Comparison of ENCODE assay signal across 28 mouse cellular contexts in the genomic region with DNA sequence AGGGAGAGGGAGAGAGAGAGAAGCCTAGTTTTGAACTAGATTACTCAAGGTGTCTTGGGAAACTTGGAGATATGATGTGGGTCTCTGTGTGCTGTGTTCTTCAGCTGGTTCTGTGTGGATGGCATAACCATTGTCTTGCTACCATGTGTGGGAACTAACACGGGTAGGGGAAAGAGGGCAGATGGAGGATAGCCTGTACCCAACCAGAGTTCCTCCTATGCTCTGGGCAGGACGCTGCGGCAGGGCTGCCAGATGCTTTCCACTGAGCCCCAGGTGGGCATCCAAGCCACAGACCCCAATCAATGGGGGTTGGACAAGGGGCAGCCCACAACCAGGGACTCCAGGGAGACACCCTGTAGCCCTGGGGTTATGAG. TPM values are rescaled to one million over a fixed set of nuclear protein-coding genes. Genes with fewer than 3 reads are reported as not detected.
DNase-seq lines count a peak whose midpoint lies in the region; ATAC-seq lines count a peak whose summit lies in the region.
"Had no signal": no experiment of that assay in that cellular context is flagged by ENCODE, and none has a peak within 500 bp of the region (broad histone marks: within the 10 kb centered on the region; RNA-seq: fewer than 3 reads in every experiment).

No protein-coding gene starts in this region.

- H3K4me3 ChIP-seq in heart, embryonic 11.5 days (ENCODE audit: low read depth, low read length): no peak overlapping the region
- no peak overlapping the region for H3K4me3 ChIP-seq in kidney, embryonic 15.5 days (replicated peaks)
- H3K4me3 ChIP-seq in limb, embryonic 10.5 days: no peak overlapping the region
- H3K4me3 ChIP-seq: gastrocnemius, adult 2 months; limb, embryonic 15.5 days; liver, embryonic 13.5 days; myocyte; neural tube, embryonic 12.5 days had no signal

- DNase-seq in heart, adult 11 months: peak; percentile 76
- no peak for DNase-seq in kidney, postnatal 10 days
- DNase-seq in WW6 (ENCODE audit: low read depth, low spot score): peak; percentile 1
- peak; percentile 30 for DNase-seq in limb, embryonic 10.5 days (ENCODE audit: low spot score)
- no peak for DNase-seq in cerebellum, postnatal 10 days
- DNase-seq: adrenal gland, postnatal 10 days; cerebellum, adult 18-20 months; cerebellum, postnatal 14 days; gastrocnemius, adult 2 months; gastrocnemius, postnatal 36 days; heart, postnatal 14 days; kidney, adult 9 months; liver, embryonic 13.5 days; lung, adult 18-20 months; right cerebral cortex, adult 18-20 months; spleen, adult 18-20 months; thymus, postnatal 14 days had no signal

- ATAC-seq in heart, embryonic 11.5 days (replicated peaks; ENCODE audit: insufficient number of reproducible peaks, low FRiP score, low TSS enrichment): no peak
- peak; percentile 26; the same call in 1 of the 2 replicates for ATAC-seq in kidney, embryonic 15.5 days (replicated peaks; ENCODE audit: low FRiP score)
- no peak; the same call in 1 of the 2 replicates for ATAC-seq in cerebellum, adult (ENCODE audit: insufficient number of reproducible peaks, low FRiP score, low TSS enrichment)
- ATAC-seq: forebrain, embryonic 16.5 days; lung, postnatal 0 days had no signal

- H3K4me2 ChIP-seq in heart, embryonic 11.5 days: no peak overlapping the region
- H3K4me2 ChIP-seq in kidney, embryonic 15.5 days: no peak overlapping the region
- H3K4me2 ChIP-seq: hindbrain, embryonic 14.5 days; limb, embryonic 15.5 days; liver, embryonic 13.5 days; neural tube, embryonic 12.5 days had no signal

- no peaks in the 10 kb centered on the region for H3K36me3 ChIP-seq in heart, embryonic 11.5 days (ENCODE audit: control insufficient read depth, insufficient read depth, low read length)
- H3K36me3 ChIP-seq in kidney, embryonic 15.5 days: no peaks in the 10 kb centered on the region
- no peaks in the 10 kb centered on the region for H3K36me3 ChIP-seq in limb, embryonic 10.5 days
- H3K36me3 ChIP-seq: G1E; limb, embryonic 15.5 days; liver, embryonic 13.5 days; neural tube, embryonic 12.5 days had no signal

- WGBS in heart, embryonic 11.5 days (ENCODE audit: insufficient replicate concordance): 21% methylated on average over 3 of the region's 3 CpGs
- 23% methylated on average over 3 of the region's 3 CpGs for WGBS in kidney, embryonic 15.5 days
- 16% methylated on average over 3 of the region's 3 CpGs for WGBS in limb, embryonic 10.5 days

- no peak overlapping the region for H3K9ac ChIP-seq in heart, embryonic 11.5 days (ENCODE audit: low read depth, low read length)
- no peak overlapping the region for H3K9ac ChIP-seq in kidney, embryonic 15.5 days
- H3K9ac ChIP-seq: hindbrain, embryonic 14.5 days; limb, embryonic 15.5 days; liver, embryonic 13.5 days; neural tube, embryonic 12.5 days had no signal

- no peak overlapping the region for H3K27ac ChIP-seq in heart, embryonic 11.5 days (ENCODE audit: low read depth, low read length)
- H3K27ac ChIP-seq in kidney, embryonic 15.5 days: no peak overlapping the region
- peak overlapping the region; percentile 84 for H3K27ac ChIP-seq in limb, embryonic 10.5 days
- H3K27ac ChIP-seq: gastrocnemius, adult 2 months; hindbrain, embryonic 14.5 days; limb, embryonic 15.5 days; liver, embryonic 13.5 days; macrophage; neural tube, embryonic 12.5 days had no signal

- no peaks in the 10 kb centered on the region for H3K4me1 ChIP-seq in heart, embryonic 11.5 days (ENCODE audit: control insufficient read depth, insufficient read depth, low read length)
- no peaks in the 10 kb centered on the region for H3K4me1 ChIP-seq in kidney, embryonic 15.5 days
- peaks cover 11% of the 10 kb centered on the region for H3K4me1 ChIP-seq in limb, embryonic 10.5 days
- H3K4me1 ChIP-seq: limb, embryonic 15.5 days; liver, embryonic 13.5 days; neural tube, embryonic 12.5 days had no signal

- no peaks in the 10 kb centered on the region for H3K27me3 ChIP-seq in heart, embryonic 11.5 days (ENCODE audit: control insufficient read depth, insufficient read depth, low read length)
- H3K27me3 ChIP-seq in kidney, embryonic 15.5 days: no peaks in the 10 kb centered on the region
- H3K27me3 ChIP-seq in limb, embryonic 10.5 days (ENCODE audit: low read depth, poor library complexity, severe bottlenecking): no peaks in the 10 kb centered on the region
- H3K27me3 ChIP-seq: limb, embryonic 15.5 days; liver, embryonic 13.5 days; neural tube, embryonic 12.5 days had no signal

- no peaks in the 10 kb centered on the region; the same call in 1 of the 2 replicates for H3K9me3 ChIP-seq in heart, embryonic 11.5 days (replicated peaks; ENCODE audit: control insufficient read depth, low read length)
- no peaks in the 10 kb centered on the region for H3K9me3 ChIP-seq in kidney, embryonic 15.5 days (replicated peaks)
- H3K9me3 ChIP-seq in limb, embryonic 10.5 days (replicated peaks): no peaks in the 10 kb centered on the region
- H3K9me3 ChIP-seq: limb, embryonic 15.5 days; liver, embryonic 13.5 days; neural tube, embryonic 12.5 days had no signal

RNA-seq across cellular contexts. Expression of a gene that starts 29.8 kb away (rescaled TPM):
- 0.17 TPM in 1 of 2 replicates, not detected in the other for polyA plus RNA-seq in heart, embryonic 11.5 days (2014; fragmentation: Nextera tagmentation; extraction: Ambion mirVana)
- 0.19 and 0.52 TPM in 2 replicates for polyA plus RNA-seq in kidney, embryonic 15.5 days (2015; fragmentation: Nextera tagmentation; extraction: Ambion mirVana)
- 0.13 TPM in 1 of 2 replicates, not detected in the other for polyA plus RNA-seq in limb, embryonic 10.5 days (2016; fragmentation: Nextera tagmentation; extraction: Ambion mirVana)
- polyA plus RNA-seq: G1E; lung, postnatal 0 days; macrophage had no signal

Comparison
In these comparisons a context has a peak if more than half of its experiments do, and no peak if none do; other contexts are left out.
1. DNase-seq: peak in heart, adult 11 months (single experiment), WW6 (single experiment) and limb, embryonic 10.5 days (single experiment); none in kidney, postnatal 10 days (single experiment) and cerebellum, postnatal 10 days (0 of 2).